ENCODE assay signal across 8 mouse cellular contexts in the genomic region with DNA sequence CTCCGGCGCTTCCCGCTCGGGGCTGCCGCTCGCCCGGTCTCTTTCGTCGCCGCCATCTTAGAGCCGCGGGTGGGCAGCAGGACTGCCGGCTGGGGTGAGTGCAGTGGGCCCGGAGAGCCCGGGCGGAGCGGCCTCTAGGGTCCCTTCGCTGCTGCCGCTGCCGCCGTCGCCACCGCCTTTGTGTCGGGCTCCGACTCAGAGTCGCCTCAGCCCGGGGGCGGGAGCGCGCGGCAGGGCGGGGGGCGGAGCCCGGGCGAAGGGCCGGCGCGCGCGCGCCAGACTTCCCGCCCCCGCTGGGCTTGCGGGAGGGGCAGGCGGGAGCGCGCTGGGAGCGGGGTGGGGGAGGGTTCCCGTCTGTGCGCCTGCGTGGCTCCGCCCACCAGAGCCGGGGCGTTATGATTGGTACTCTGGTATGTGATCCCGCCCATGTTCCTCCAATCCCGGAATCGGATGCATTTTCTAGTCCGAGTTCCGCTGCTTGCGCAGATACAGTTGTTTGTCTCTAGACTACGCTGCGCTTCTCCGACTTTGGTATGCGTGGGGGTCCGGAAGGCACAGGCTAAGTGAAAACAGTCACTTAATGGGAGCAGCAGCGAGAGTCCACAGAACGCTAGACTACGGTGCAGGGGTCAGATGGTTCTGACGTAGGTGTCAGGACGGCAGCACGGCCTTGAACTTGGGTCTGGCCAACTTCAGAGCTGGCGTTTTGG. TPM values are rescaled to one million over a fixed set of nuclear protein-coding genes. Genes with fewer than 3 reads are reported as not detected.
DNase-seq lines count a peak whose midpoint lies in the region; ATAC-seq and TF ChIP-seq lines count a peak whose summit lies in the region.

No protein-coding gene starts in this region.

- H3K36me3 ChIP-seq in E14TG2a.4 (ENCODE audit: insufficient read depth, low read length): peaks cover 33% of the 10 kb centered on the region
- peaks cover 22% of the 10 kb centered on the region for H3K36me3 ChIP-seq in forebrain, embryonic 12.5 days (replicated peaks)
- peaks cover 26% of the 10 kb centered on the region for H3K36me3 ChIP-seq in heart, postnatal 0 days (replicated peaks; ENCODE audit: control insufficient read depth, insufficient read depth, low read length)
- peaks cover 16% of the 10 kb centered on the region for H3K36me3 ChIP-seq in liver, embryonic 14.5 days (replicated peaks; ENCODE audit: control insufficient read depth, insufficient read depth, low read depth)
- H3K36me3 ChIP-seq in stomach, embryonic 15.5 days: peaks cover 8% of the 10 kb centered on the region; the same call in 1 of the 2 replicates

- under 1% methylated on average over 70 of the region's 72 CpGs for WGBS in forebrain, embryonic 12.5 days
- WGBS in heart, postnatal 0 days: 0% methylated on average over 56 of the region's 72 CpGs
- under 1% methylated on average over 58 of the region's 72 CpGs for WGBS in liver, embryonic 14.5 days (ENCODE audit: insufficient replicate concordance)
- under 1% methylated on average over 68 of the region's 72 CpGs for WGBS in stomach, embryonic 15.5 days

- peak; percentile 88 for ATAC-seq in forebrain, embryonic 12.5 days (ENCODE audit: low FRiP score)
- ATAC-seq in heart, postnatal 0 days (ENCODE audit: insufficient read depth, low read depth): peak; percentile 87
- peak; percentile 86 for ATAC-seq in liver, embryonic 14.5 days (ENCODE audit: insufficient read depth)
- peak; percentile 90 for ATAC-seq in stomach, embryonic 15.5 days (ENCODE audit: insufficient read depth, low FRiP score, low read depth)

- no peak; the same call in 1 of the 2 replicates for TF ChIP-seq EP300 in heart, postnatal 0 days (IDR thresholded peaks at IDR 0.05; ENCODE audit: low read depth)
- no peak for TF ChIP-seq EP300 in liver, embryonic 14.5 days (IDR thresholded peaks at IDR 0.05; ENCODE audit: low read depth)

- TF ChIP-seq CTCF in E14TG2a.4 (conservative IDR thresholded peaks at IDR 0.05; ENCODE audit: low read length): no peak
- no peak for TF ChIP-seq CTCF in heart, postnatal 0 days (IDR thresholded peaks at IDR 0.05; ENCODE audit: low read depth)
- no peak for TF ChIP-seq CTCF in liver, embryonic 14.5 days (IDR thresholded peaks at IDR 0.05; ENCODE audit: low read depth)

- H3K4me2 ChIP-seq in forebrain, embryonic 12.5 days: peak overlapping the region; percentile 92
- peak overlapping the region; percentile 94 for H3K4me2 ChIP-seq in heart, postnatal 0 days (ENCODE audit: low read depth, low read length)
- H3K4me2 ChIP-seq in liver, embryonic 14.5 days (ENCODE audit: low read depth): peak overlapping the region; percentile 80
- peak overlapping the region; percentile 80 for H3K4me2 ChIP-seq in stomach, embryonic 15.5 days

- peak; percentile 96 for DNase-seq in c-Kit-positive CD71-positive TER-119-positive erythroid progenitor cells, embryonic 14.5 days (ENCODE audit: low spot score)
- DNase-seq in heart, postnatal 0 days (ENCODE audit: low spot score): peak; percentile 96
- peak; percentile 95 for DNase-seq in kidney, postnatal 36 days
- peak; percentile 91 to 93 (median 92) for DNase-seq in liver, embryonic 14.5 days (ENCODE audit: low read depth in 3 of 3, low spot score in 3 of 3)
- peak; percentile 97 for DNase-seq in neural tube, embryonic 10.5 days (ENCODE audit: extremely low spot score, low spot score)

- no peaks in the 10 kb centered on the region for H3K27me3 ChIP-seq in E14TG2a.4 (ENCODE audit: insufficient read depth, low read length)
- H3K27me3 ChIP-seq in forebrain, embryonic 12.5 days: no peaks in the 10 kb centered on the region
- H3K27me3 ChIP-seq in heart, postnatal 0 days (ENCODE audit: control insufficient read depth, insufficient read depth, low read length): no peaks in the 10 kb centered on the region
- no peaks in the 10 kb centered on the region for H3K27me3 ChIP-seq in liver, embryonic 14.5 days (ENCODE audit: control insufficient read depth, insufficient read depth, low read length)
- no peaks in the 10 kb centered on the region for H3K27me3 ChIP-seq in stomach, embryonic 15.5 days (replicated peaks)

- peak overlapping the region; percentile 100 for H3K27ac ChIP-seq in forebrain, embryonic 12.5 days
- peak overlapping the region; percentile 100 for H3K27ac ChIP-seq in heart, postnatal 0 days (ENCODE audit: low read depth)
- H3K27ac ChIP-seq in liver, embryonic 14.5 days: peak overlapping the region; percentile 87
- peak overlapping the region; percentile 98 for H3K27ac ChIP-seq in stomach, embryonic 15.5 days

- H3K9ac ChIP-seq in forebrain, embryonic 12.5 days: peak overlapping the region; percentile 99
- H3K9ac ChIP-seq in heart, postnatal 0 days (replicated peaks; ENCODE audit: low read depth, low read length): peak overlapping the region; percentile 100
- H3K9ac ChIP-seq in liver, embryonic 14.5 days (replicated peaks): peak overlapping the region; percentile 99
- peak overlapping the region; percentile 98 for H3K9ac ChIP-seq in stomach, embryonic 15.5 days

- peak overlapping the region; percentile 96 for H3K4me3 ChIP-seq in E14TG2a.4 (replicated peaks; ENCODE audit: low read length)
- H3K4me3 ChIP-seq in forebrain, embryonic 12.5 days (replicated peaks): peak overlapping the region; percentile 92
- peak overlapping the region; percentile 92 for H3K4me3 ChIP-seq in heart, postnatal 0 days (ENCODE audit: low read depth, low read length)
- H3K4me3 ChIP-seq in liver, embryonic 14.5 days (ENCODE audit: insufficient read depth in 1 of 2, low read depth in 2 of 2, low read length in 2 of 2): peak overlapping the region; percentile 88 to 95
- peak overlapping the region; percentile 81 for H3K4me3 ChIP-seq in stomach, embryonic 15.5 days (replicated peaks)

- H3K9me3 ChIP-seq in E14TG2a.4 (ENCODE audit: low read length): no peaks in the 10 kb centered on the region
- no peaks in the 10 kb centered on the region for H3K9me3 ChIP-seq in forebrain, embryonic 12.5 days
- no peaks in the 10 kb centered on the region for H3K9me3 ChIP-seq in heart, postnatal 0 days (replicated peaks; ENCODE audit: control insufficient read depth, low read length)
- H3K9me3 ChIP-seq in liver, embryonic 14.5 days (ENCODE audit: control insufficient read depth, low read length): no peaks in the 10 kb centered on the region
- H3K9me3 ChIP-seq in stomach, embryonic 15.5 days: no peaks in the 10 kb centered on the region

- H3K4me1 ChIP-seq in E14TG2a.4 (replicated peaks; ENCODE audit: low read depth, low read length): peaks cover 68% of the 10 kb centered on the region
- H3K4me1 ChIP-seq in forebrain, embryonic 12.5 days: peaks cover 24% of the 10 kb centered on the region
- peaks cover 22% of the 10 kb centered on the region for H3K4me1 ChIP-seq in heart, postnatal 0 days (ENCODE audit: control insufficient read depth, insufficient read depth)
- H3K4me1 ChIP-seq in liver, embryonic 14.5 days (replicated peaks; ENCODE audit: control insufficient read depth in 2 of 2, insufficient read depth in 2 of 2, low read length in 1 of 2): peaks cover 8 to 14% of the 10 kb centered on the region in 2 experiments
- peaks cover 11% of the 10 kb centered on the region for H3K4me1 ChIP-seq in stomach, embryonic 15.5 days

RNA-seq across cellular contexts. Expression of a gene that starts 0.6 kb away (rescaled TPM):
- polyA plus RNA-seq in forebrain, embryonic 12.5 days (2016; fragmentation: Nextera tagmentation; extraction: Ambion mirVana): 92.9 and 96.3 TPM in 2 replicates
- 51.8 and 63.6 TPM in 2 replicates for total RNA-seq in heart, postnatal 0 days (2014; rRNA removed; ENCODE audit: low replicate concordance)
- 50.6 and 54.2 TPM in 2 replicates for polyA plus RNA-seq in heart, postnatal 0 days (2015; fragmentation: Nextera tagmentation; extraction: Ambion mirVana)
- 19.6 and 20.2 TPM in 2 replicates for polyA plus RNA-seq in liver, embryonic 14.5 days (2012; rRNA removed)
- polyA plus RNA-seq in liver, embryonic 14.5 days (2014; fragmentation: Nextera tagmentation; extraction: Ambion mirVana): 37.5 and 43.4 TPM in 2 replicates
- polyA plus RNA-seq in stomach, embryonic 15.5 days (2015; fragmentation: Nextera tagmentation; extraction: Ambion mirVana): 64.7 and 70.9 TPM in 2 replicates

RNA-seq across cellular contexts. Expression of a gene that starts 22.2 kb away (rescaled TPM):
- 39.0 and 40.4 TPM in 2 replicates for polyA plus RNA-seq in forebrain, embryonic 12.5 days (2016; fragmentation: Nextera tagmentation; extraction: Ambion mirVana)
- 7.7 and 10.4 TPM in 2 replicates for total RNA-seq in heart, postnatal 0 days (2014; rRNA removed; ENCODE audit: low replicate concordance)
- 8.3 and 8.6 TPM in 2 replicates for polyA plus RNA-seq in heart, postnatal 0 days (2015; fragmentation: Nextera tagmentation; extraction: Ambion mirVana)
- polyA plus RNA-seq in liver, embryonic 14.5 days (2012; rRNA removed): 8.4 and 9.6 TPM in 2 replicates
- 7.6 and 10.0 TPM in 2 replicates for polyA plus RNA-seq in liver, embryonic 14.5 days (2014; fragmentation: Nextera tagmentation; extraction: Ambion mirVana)
- 43.9 and 48.5 TPM in 2 replicates for polyA plus RNA-seq in stomach, embryonic 15.5 days (2015; fragmentation: Nextera tagmentation; extraction: Ambion mirVana)

RNA-seq across cellular contexts. Expression of a gene that starts 31.8 kb away (rescaled TPM):
- polyA plus RNA-seq in forebrain, embryonic 12.5 days (2016; fragmentation: Nextera tagmentation; extraction: Ambion mirVana): 18.3 and 19.1 TPM in 2 replicates
- 18.0 and 19.6 TPM in 2 replicates for total RNA-seq in heart, postnatal 0 days (2014; rRNA removed; ENCODE audit: low replicate concordance)
- 3.7 TPM in 2 replicates for polyA plus RNA-seq in heart, postnatal 0 days (2015; fragmentation: Nextera tagmentation; extraction: Ambion mirVana)
- polyA plus RNA-seq in liver, embryonic 14.5 days (2012; rRNA removed): 8.8 and 10.1 TPM in 2 replicates
- 4.0 and 5.2 TPM in 2 replicates for polyA plus RNA-seq in liver, embryonic 14.5 days (2014; fragmentation: Nextera tagmentation; extraction: Ambion mirVana)
- polyA plus RNA-seq in stomach, embryonic 15.5 days (2015; fragmentation: Nextera tagmentation; extraction: Ambion mirVana): 10.6 and 12.1 TPM in 2 replicates

RNA-seq across cellular contexts. Expression of a gene that starts 46.5 kb away (rescaled TPM):
- polyA plus RNA-seq in forebrain, embryonic 12.5 days (2016; fragmentation: Nextera tagmentation; extraction: Ambion mirVana): 4.2 and 4.6 TPM in 2 replicates
- total RNA-seq in heart, postnatal 0 days (2014; rRNA removed; ENCODE audit: low replicate concordance): 57.1 and 103 TPM in 2 replicates
- polyA plus RNA-seq in heart, postnatal 0 days (2015; fragmentation: Nextera tagmentation; extraction: Ambion mirVana): 68.4 and 76.5 TPM in 2 replicates
- polyA plus RNA-seq in liver, embryonic 14.5 days (2012; rRNA removed): 0.70 and 1.2 TPM in 2 replicates
- polyA plus RNA-seq in liver, embryonic 14.5 days (2014; fragmentation: Nextera tagmentation; extraction: Ambion mirVana): 1.0 and 1.5 TPM in 2 replicates
- polyA plus RNA-seq in stomach, embryonic 15.5 days (2015; fragmentation: Nextera tagmentation; extraction: Ambion mirVana): 6.2 and 6.9 TPM in 2 replicates

RNA-seq across cellular contexts. Expression of a gene that starts 47.0 kb away (rescaled TPM):
- polyA plus RNA-seq in forebrain, embryonic 12.5 days (2016; fragmentation: Nextera tagmentation; extraction: Ambion mirVana): 85.8 and 88.3 TPM in 2 replicates
- 259 and 263 TPM in 2 replicates for total RNA-seq in heart, postnatal 0 days (2014; rRNA removed; ENCODE audit: low replicate concordance)
- 133 and 134 TPM in 2 replicates for polyA plus RNA-seq in heart, postnatal 0 days (2015; fragmentation: Nextera tagmentation; extraction: Ambion mirVana)
- polyA plus RNA-seq in liver, embryonic 14.5 days (2012; rRNA removed): 69.5 and 82.7 TPM in 2 replicates
- polyA plus RNA-seq in liver, embryonic 14.5 days (2014; fragmentation: Nextera tagmentation; extraction: Ambion mirVana): 59.4 and 60.8 TPM in 2 replicates
- polyA plus RNA-seq in stomach, embryonic 15.5 days (2015; fragmentation: Nextera tagmentation; extraction: Ambion mirVana): 132 and 159 TPM in 2 replicates

Comparison
In these comparisons a context has a peak if more than half of its experiments do, and no peak if none do; other contexts are left out.
1. Peak in every context shown above with its lines: DNase-seq, ATAC-seq, H3K4me3 ChIP-seq and H3K27ac ChIP-seq.